Mouse (Mus musculus) C2C12 (cell line): ENCODE results near the gene Dand5. TPM values are rescaled to one million over a fixed set of nuclear protein-coding genes. Genes with fewer than 3 reads are reported as not detected.

Experiments used
- H3K27me3 ChIP-seq: one replicate; pipeline ENCODE4 v1.6.1; 2011; ENCODE audit not compliant: control insufficient read depth, insufficient read depth, insufficient read length
- H3K36me3 ChIP-seq: one replicate; pipeline ENCODE4 v1.6.1; 2011; ENCODE audit not compliant: control insufficient read depth, insufficient read depth
- H3K4me3 ChIP-seq: one replicate; pipeline ENCODE4 v1.5.1; 2011; ENCODE audit warnings: mild to moderate bottlenecking, control low read depth; ENCODE audit not compliant: poor library complexity, insufficient read depth, severe bottlenecking
- H3K79me2 ChIP-seq: one replicate; pipeline ENCODE4 v1.6.1; 2011; ENCODE audit not compliant: control insufficient read depth, insufficient read depth
- H3K79me3 ChIP-seq: one replicate; pipeline ENCODE4 v1.6.1; 2011; ENCODE audit warnings: low read depth, control low read depth
- H3ac ChIP-seq: one replicate; pipeline ENCODE3; 2011; ENCODE audit warnings: low read depth; ENCODE audit not compliant: control insufficient read depth, insufficient read length
- CEBPB ChIP-seq: IDR thresholded peaks from one replicate; pipeline ENCODE4 v1.6.1; 2011; ENCODE audit warnings: low read depth, mild to moderate bottlenecking, control low read depth, moderate library complexity
- CTCF ChIP-seq: IDR thresholded peaks from one replicate; pipeline ENCODE4 v1.5.1; 2011; ENCODE audit not compliant: control insufficient read depth, insufficient read depth, insufficient read length
- FOSL1 ChIP-seq: IDR thresholded peaks from one replicate; pipeline ENCODE4 v1.8.0; 2011; ENCODE audit warnings: mild to moderate bottlenecking, low read length; ENCODE audit not compliant: poor library complexity, insufficient read depth, severe bottlenecking
- MAX ChIP-seq: IDR thresholded peaks from one replicate; pipeline ENCODE4 v1.6.1; 2011; ENCODE audit warnings: mild to moderate bottlenecking, control low read depth
- MYOD1 ChIP-seq: IDR thresholded peaks from one replicate; pipeline ENCODE4 v1.6.1; 2011; ENCODE audit warnings: low read depth; ENCODE audit not compliant: control insufficient read depth, insufficient read length
- MYOG ChIP-seq: IDR thresholded peaks from one replicate; pipeline ENCODE4 v1.6.1; 2011; ENCODE audit not compliant: control insufficient read depth, insufficient read length; ENCODE audit errors: extremely low read depth
- USF1 ChIP-seq: IDR thresholded peaks from one replicate; pipeline ENCODE4 v1.6.1; 2011; ENCODE audit warnings: low read depth, mild to moderate bottlenecking, control low read depth, moderate library complexity
- polyA plus RNA-seq: library from polyadenylated mRNA; unstranded; fragments of >200 nt; fragmentation: generic; extraction: Trizol; gene quantifications from one replicate; pipeline ENCODE4 v1.2.1, GENCODE M21; 2012; ENCODE audit warnings: missing spikeins

Dand5 gene
- polyA plus RNA-seq, 1 experiment: 2.4 TPM

DNA sequence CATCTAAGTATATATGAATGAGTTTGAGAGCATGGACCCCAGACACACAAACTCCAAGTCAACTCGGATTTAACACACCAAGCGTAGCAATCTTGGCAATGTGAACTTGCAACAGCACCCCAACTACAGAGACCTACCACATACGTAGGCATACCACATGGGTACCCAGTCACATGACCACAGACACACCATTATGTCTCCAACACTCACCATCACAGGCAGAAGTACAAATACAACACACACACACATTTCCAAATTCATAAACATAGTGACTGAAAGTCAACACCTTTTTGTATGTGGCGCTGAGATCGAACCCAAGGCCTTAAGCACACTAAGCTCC is 12.7 kb downstream of the Dand5 start:
- no peaks in the 10 kb centered on the region for H3K79me3 ChIP-seq

DNA sequence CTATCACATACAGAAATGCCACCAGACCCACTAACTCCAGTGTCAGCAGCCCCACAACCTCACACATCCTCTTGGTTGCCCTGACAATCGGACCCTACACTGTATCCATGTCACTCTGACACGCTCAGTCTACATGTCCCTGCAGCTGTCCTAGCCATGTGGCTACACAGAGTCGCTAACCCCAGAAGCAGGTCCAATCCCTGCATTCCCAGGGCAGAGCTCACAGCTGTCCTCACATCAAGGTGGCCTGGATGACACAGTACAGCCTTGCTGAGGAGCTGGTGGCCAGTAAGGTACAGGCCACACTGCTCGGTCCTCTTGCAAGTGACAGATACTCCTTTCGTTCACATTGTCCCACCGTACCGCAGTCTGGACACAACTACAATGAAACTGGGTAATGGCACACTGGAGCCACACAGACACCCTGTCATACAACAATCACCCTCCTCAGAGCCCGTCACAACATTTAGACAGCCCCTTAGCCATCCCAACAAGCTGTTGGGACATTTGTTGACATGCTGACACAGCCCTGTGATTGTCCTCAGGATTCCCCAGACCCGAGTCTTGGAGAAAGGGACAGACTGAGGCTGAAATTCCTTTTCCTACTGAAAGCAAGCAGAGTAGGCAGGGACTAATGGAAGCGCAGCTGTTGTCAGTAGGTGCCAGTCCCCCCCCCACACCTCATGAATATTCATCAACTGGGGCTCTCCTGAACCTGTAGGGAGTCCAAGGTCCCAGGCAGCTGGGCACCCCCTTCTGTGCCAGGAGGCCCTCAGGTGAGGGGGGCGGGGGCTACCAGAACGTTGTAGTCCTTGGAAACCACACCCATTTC is 13.3 kb downstream of the Dand5 start:
- no peak overlapping the region for H3ac ChIP-seq
- H3K79me3 ChIP-seq: no peaks in the 10 kb centered on the region
- no peaks in the 10 kb centered on the region for H3K36me3 ChIP-seq
- H3K79me2 ChIP-seq: no peaks in the 10 kb centered on the region
- H3K4me3 ChIP-seq: no peak overlapping the region
- TF ChIP-seq MYOD1 (no peak), USF1 (no peak), CTCF (no peak)
- no peaks in the 10 kb centered on the region for H3K27me3 ChIP-seq

More for the DNA sequence above, 12.7 kb downstream of the Dand5 start:
- H3K27me3 ChIP-seq: no peaks in the 10 kb centered on the region
- H3K79me2 ChIP-seq: no peaks in the 10 kb centered on the region
- H3K36me3 ChIP-seq: no peaks in the 10 kb centered on the region
- no peak overlapping the region for H3K4me3 ChIP-seq
- H3ac ChIP-seq: no peak overlapping the region
- no peak for TF ChIP-seq CTCF
- no peak for TF ChIP-seq FOSL1
- no peak for TF ChIP-seq USF1
- no peak for TF ChIP-seq MYOD1
- TF ChIP-seq MAX: no peak
- no peak for TF ChIP-seq MYOG
- no peak for TF ChIP-seq CEBPB

GRCm38 (mm10) chr8:84806031-84806430 is 16.6 kb downstream of the Dand5 start:
- Histone ChIP-seq H3K79me2 (no peaks in the 10 kb centered on the region), H3K27me3 (no peaks in the 10 kb centered on the region), H3K79me3 (no peaks in the 10 kb centered on the region), H3K4me3 (no peak overlapping the region), H3K36me3 (no peaks in the 10 kb centered on the region), H3ac (no peak overlapping the region)
- no peak for TF ChIP-seq MYOD1
- TF ChIP-seq USF1: no peak
- no peak for TF ChIP-seq FOSL1
- no peak for TF ChIP-seq MAX
- TF ChIP-seq CEBPB: no peak
- no peak for TF ChIP-seq MYOG
- TF ChIP-seq CTCF: no peak

- TF ChIP-seq FOSL1 (no peak), MYOG (no peak), USF1 (peak; percentile 17), MYOD1 (no peak), MAX (peak; percentile 83), CTCF (no peak), CEBPB (no peak)
- Histone ChIP-seq H3K79me2 (peaks cover 45% of the 10 kb centered on the region), H3K4me3 (peak within 1 kb of the TSS; percentile 64), H3K79me3 (peaks cover 38% of the 10 kb centered on the region), H3K36me3 (peaks cover 18% of the 10 kb centered on the region), H3ac (peak within 1 kb of the TSS; percentile 95), H3K27me3 (no peaks in the 10 kb centered on the region)
These were observed 22.4 kb downstream of the Dand5 start, which contains the start of gene Nfix for GRCm38 (mm10) chr8:84799999-84800831. Gene Nfix, minus strand, starts transcription at chr8:84800344.

DNA sequence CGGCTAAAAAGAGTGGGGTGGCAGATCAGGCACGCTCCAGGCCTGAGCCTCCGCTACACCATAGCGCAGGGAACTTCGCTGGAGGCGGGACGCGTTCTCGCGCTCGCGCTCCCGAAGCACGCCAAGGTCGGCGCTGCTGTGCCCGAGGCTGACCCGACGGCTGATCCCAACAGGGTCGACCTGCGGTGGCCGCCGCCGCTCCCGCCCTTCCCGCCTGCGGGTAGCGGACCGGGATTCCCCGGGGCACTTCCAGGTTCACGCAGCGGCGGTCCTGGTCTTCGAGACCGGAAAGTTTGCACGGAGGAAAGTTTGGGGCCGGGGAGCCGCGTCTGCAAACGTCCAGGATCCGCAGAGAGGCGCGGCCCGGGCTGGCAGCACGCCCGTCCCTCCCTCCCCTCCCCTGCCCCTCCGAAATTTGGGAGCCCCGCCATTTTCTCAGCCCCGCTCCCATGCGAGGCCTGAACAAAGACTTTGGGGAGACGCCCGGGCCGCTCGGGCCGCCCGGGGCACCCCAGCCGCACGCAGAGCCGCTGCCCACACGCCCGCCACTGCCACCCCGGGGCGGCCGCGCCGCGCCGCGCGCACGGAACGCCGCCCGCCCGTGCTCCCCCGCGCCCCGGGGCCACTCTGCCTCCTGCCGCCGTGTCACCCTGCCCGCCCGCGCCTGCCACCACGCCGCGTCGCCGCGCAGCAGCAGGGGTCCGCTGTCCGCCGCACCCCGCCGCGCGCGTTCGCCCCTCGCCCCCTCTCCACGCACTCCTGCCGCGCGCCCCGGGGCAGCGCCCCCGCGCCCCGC is 23.3 kb downstream of the Dand5 start:
- H3K4me3 ChIP-seq: peak overlapping the region; percentile 64
- TF ChIP-seq CTCF: peak; percentile 20
- peak; percentile 74 for TF ChIP-seq MAX
- TF ChIP-seq MYOG: no peak
- no peak for TF ChIP-seq FOSL1

More for the DNA sequence above, 23.3 kb downstream of the Dand5 start:
- H3K36me3 ChIP-seq: peaks cover 18% of the 10 kb centered on the region
- H3K27me3 ChIP-seq: no peaks in the 10 kb centered on the region
- peak overlapping the region; percentile 95 for H3ac ChIP-seq
- peaks cover 54% of the 10 kb centered on the region for H3K79me2 ChIP-seq
- H3K79me3 ChIP-seq: peaks cover 46% of the 10 kb centered on the region
